Mouse (Mus musculus) 416B (cell line): ENCODE data around the gene Hspa1l.
"Not testable (repeated sequence)": the region's sequence is repeated elsewhere in the genome, so short reads cannot be mapped to it uniquely, and the experiment has no call there.

ENCODE experiments used
- DNase-seq: peaks from one replicate; pipeline ENCODE4 v3.0.0; 2011; ENCODE audit warnings: low read depth

Gene Hspa1l

DNA sequence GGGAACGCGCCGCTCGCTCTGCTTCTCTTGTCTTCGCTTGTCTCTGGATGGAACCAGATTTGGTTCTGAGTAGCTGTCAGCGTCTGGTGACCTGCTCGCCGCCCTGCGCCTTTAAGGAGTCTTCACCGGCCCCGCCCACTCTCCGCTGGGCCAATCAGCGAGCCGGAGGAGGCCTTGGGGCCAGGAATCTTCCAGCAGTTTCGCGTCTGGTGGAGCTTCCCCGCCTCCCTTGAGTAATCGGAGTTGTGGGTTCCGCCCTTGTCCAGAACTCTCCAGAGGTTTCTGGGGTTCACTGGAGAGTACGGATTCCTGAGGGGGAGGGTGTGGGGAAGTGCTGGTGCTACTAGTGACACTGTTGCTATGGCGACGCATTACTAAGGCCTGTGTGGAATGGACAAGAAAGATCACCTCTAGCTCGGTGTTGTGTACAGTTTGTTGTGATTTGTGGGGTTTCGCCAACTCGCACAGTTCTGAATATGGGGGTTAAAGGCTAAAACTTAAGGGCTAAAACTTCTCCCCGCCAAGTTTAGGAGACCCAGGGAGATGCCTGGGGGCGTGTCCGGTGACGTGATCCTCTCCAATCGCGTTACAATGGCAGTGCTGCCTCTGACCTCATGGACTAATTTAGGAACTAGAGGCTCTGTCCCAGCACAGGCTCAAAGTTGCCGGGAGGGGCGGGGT is at the start of gene Hspa1l, which contains the start of gene Hspa1a:
TSS of gene Hspa1l (plus strand) at position 635 of the 681 bp plus-strand sequence.
TSS of gene Hspa1a (minus strand) at position 88 of the 681 bp plus-strand sequence.
- DNase-seq = not testable (repeated sequence)

DNA sequence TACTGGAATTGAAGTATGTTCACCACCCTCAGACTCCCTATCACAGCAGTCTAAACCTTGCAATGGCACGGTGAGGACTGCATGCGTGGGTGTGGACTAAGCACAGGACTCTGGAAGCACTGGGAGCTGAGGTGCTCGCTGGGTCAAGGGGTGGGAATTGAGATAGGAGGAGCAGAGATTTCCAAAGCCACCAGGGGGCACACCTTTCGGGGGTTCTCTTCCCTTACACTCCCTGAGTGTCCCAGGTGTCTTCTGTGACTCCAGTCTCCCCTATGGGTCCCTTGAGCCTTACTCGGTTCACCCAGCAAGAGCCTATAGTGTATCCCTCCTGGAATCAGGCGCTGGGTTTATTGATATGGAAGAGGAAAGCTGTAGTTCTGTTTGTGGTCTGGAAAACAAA is 49.6 kb upstream of the Hspa1l start:
- DNase-seq = peak; percentile 26

DNA sequence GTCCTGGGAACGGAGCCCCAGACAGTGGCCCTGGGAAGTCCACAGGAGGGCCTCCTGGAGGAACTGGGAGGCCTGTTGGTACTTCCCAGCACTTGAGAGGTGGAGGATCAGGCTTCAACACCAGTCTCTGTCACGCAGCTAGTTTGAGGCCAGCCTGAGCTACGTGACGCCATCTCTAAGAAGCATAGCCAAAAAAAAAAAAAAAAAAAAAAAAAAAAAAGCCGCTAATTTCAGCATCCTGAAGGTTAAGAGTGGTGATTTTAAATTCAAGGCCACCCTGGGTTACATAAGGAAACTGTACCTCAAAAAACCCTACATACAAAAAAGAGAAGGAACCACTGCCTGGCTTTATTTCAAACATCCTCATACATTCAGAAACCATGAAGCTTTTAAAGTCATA is 48.2 kb upstream of the Hspa1l start:
- DNase-seq = peak; percentile 64

DNA sequence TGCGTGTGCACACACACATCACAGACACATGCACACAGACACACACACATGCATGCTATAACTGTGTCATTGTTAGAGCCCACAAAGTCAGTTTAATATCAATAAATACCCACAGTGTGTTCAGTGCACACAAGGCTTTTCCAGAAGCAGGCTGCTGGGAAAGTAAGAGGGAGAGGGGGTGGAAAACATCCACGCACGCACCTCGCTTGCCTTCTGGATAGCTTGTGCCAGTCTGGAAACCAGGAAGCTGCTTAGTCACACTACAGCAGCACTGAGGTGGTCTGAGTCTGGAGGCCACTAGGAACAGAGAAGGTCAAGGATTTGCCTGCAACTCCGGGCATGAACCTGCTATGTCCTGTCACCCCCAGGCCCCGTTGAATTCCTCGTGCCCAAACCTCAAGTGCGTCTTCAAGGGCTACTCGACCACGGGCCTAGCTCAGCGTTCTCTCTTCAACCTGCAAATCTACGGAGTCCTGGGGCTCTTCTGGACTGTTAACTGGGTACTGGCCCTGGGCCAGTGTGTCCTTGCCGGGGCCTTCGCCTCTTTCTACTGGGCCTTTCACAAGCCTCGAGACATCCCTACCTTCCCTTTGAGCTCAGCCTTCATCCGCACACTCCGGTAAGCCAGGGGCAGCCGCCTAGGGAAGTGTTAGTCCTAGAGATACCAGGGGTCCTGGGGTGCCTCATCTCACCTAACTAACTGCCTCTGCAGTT is 45.0 kb upstream of the Hspa1l start:
- DNase-seq = no peak

DNA sequence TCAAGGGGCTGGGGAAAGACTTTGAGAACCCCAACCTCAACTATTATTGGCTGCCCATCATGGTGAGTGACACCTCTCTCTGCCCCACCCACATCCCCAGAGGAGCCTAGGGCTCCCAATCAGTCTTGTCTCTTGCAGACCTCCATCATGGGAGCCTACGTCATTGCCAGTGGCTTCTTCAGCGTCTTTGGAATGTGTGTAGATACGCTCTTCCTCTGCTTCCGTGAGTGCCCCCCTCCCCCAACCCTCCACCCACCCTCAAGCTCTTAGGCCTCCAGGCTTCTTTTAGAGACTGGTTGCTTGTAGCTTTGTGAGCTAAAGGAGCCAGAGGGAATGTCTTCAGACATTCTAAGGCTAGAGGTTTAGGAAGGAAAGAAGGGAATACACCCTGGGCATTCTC is 43.7 kb upstream of the Hspa1l start:
- no peak for DNase-seq

DNA sequence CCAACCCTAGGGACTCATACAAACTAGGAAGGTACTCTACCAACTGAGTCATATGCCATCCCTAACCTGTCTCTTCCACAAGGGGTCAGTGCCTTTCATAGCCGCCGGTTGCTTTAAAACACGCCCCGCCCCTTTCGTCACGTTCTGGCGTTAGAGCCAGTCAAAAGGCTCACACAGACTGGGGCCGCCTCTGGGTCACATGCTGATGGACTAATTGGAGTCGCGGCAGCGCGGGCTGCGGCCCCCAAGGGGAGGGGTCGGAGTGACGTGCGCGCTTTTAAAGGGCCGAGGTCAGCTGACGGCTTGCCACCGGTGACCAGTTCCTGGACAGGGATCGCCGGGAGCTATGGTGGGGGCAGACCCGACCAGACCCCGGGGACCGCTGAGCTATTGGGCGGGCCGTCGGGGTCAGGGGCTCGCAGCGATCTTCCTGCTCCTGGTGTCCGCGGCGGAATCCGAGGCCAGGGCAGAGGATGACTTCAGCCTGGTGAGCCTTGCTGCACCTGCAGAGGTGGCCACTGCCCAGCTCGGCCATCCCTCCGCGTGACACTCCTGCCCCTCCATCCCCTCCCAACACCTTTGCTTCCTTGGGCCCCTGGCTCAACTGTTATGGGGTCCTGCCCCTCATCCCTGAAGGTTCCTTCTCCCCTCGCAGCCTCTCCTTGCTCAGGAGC is 41.3 kb upstream of the Hspa1l start, which contains the start of gene Neu1:
TSS of gene Neu1 (plus strand) at position 193 of the 674 bp plus-strand sequence.
- DNase-seq = peak; percentile 99

DNA sequence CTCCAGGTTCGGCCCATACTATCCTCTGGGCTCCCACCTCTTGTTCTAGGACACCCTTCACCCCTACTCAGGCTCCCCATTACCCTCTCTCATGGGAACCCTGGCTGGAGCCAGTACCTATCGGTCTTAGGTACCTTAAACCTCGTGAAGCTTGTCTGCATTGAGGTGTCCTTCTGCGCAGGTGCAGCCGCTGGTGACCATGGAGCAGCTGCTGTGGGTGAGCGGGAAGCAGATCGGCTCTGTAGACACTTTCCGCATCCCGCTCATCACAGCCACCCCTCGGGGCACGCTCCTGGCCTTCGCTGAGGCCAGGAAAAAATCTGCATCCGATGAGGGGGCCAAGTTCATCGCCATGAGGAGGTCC is 40.8 kb upstream of the Hspa1l start:
- no peak for DNase-seq

DNA sequence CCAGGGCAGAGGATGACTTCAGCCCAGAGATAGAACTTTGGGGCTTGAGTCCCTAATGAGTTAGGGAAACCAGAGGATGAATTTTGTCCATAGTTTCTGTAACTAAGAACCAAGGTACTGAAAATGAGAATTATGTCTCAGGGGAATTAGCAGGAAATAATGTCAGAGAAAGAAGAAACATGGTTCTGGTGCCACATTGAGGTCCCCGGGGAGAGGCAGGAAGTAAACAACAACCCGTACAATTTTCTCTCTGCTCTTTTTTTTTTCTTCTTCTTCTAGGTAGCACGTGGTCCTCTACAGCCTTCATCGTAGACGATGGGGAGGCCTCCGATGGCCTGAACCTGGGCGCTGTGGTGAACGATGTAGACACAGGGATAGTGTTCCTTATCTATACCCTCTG is 40.2 kb upstream of the Hspa1l start:
- DNase-seq = no peak

DNA sequence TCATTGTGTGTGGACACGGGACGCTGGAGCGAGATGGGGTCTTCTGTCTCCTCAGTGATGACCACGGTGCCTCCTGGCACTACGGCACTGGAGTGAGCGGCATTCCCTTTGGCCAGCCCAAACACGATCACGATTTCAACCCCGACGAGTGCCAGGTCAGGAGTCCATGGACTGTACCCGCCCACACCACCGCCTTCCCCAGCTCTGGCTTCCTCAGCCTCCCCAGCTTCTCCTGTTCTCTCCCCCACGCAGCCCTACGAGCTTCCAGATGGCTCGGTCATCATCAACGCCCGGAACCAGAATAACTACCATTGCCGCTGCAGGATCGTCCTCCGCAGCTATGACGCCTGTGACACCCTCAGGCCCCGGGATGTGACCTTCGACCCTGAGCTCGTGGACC is 38.5 kb upstream of the Hspa1l start:
- no peak for DNase-seq

DNA sequence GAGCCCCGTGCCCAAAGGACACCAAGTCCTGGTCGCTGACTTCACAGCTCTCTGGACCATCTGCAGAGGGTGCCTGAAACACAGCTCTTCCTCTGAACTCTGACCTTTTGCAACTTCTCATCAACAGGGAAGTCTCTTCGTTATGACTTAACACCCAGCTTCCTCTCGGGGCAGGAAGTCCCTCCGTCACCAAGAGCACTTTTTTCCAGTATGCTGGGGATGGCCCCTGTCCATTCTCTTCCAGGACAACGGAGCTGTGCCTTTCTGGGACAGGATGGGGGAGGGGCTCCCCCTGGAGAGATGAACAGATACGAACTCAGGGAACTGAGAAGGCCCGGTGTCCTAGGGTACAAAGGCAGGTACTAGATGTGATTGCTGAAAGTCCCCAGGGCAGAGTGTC is 37.7 kb upstream of the Hspa1l start:
- DNase-seq = peak; percentile 47

DNA sequence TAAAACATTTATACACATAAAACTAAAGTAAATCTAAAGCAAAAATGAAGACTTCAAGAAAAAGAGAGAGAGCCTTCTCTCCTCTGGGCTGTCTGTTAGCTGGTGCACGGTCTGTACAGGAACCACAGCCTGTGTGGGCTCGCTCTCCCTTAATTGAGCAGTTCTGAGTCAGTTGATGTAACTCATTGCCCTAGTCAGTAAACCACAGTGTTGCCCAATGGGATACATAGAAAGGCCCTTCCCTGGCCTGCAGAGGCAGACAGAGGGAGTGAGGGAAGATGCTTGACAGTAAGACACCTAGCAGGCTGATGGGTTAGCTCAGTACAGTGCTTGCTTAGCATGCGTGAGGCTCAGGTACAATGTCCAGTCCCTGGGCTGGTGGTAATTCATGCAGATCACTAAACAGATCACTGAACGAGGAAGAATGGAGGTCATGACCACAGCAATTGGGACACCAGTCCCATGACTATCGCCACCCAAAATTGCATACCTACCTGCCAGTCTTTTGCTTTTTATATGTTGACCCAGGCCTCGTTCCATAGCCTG is 34.5 kb upstream of the Hspa1l start:
- DNase-seq = peak; percentile 78

DNA sequence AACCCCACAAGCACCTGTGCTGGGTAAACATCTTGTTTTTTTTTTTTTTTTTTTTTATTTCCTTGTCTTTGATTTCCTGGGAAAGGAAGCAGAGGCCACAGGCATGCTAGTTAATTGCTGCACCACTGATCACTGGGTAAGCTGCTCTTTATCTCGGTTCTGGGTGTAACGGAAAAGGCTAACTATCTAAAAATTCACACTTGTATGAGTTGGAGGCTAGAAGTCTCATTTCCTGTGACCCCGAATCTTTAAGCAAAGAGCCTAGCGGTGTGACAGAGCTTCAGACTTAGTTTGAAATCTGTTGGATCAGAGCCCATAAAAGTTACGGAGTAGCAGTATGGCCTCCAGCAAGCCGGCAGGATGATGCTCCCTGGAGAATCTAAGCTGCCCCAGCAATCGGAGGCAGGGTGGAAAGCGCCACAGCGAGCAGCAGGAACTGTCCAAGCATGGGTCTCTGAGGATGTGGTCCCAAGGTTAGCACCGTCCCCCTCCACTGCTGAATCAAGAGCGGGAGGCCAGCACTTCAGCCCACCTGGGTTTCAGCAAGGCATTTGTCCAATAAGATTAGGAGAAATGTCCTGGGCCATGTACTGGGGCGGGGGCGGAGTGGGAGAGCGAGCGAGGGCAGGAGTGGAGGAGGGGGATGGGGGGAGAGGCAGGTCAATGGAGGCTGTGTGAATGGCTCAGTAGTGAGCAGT is 31.0 kb upstream of the Hspa1l start:
- DNase-seq = peak; percentile 20

DNA sequence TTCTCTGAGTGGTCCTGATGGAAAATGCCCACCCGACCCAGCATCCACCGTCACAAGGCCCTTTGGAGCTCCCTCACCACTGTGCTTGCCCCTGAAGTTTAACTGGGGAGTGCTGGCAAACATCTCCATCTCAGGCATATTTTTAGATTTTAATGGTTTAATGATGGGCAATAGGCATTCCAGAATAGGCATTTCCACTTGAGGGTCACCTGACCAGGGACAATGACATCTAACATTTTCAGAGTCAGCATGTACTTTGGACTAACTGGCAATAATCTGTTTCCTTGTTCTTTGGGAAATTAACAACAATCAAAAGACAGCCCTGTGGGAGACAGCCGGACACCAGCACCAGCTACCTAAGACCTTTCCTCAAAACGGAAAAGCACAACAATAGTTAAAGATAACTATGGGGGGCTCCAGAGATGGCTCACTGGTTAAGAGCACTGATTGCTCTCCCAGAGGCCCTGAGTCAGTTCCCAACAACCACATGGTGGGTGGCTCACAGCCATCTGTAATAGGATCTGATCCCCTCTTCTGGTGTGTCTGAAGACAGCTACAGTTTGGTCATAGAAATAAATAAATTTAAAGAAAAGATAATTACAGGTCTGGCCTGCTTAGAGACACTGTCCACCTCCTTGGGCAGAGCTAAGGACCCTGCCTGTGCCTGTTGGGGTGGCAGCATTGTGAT is 29.2 kb upstream of the Hspa1l start:
- no peak for DNase-seq

DNA sequence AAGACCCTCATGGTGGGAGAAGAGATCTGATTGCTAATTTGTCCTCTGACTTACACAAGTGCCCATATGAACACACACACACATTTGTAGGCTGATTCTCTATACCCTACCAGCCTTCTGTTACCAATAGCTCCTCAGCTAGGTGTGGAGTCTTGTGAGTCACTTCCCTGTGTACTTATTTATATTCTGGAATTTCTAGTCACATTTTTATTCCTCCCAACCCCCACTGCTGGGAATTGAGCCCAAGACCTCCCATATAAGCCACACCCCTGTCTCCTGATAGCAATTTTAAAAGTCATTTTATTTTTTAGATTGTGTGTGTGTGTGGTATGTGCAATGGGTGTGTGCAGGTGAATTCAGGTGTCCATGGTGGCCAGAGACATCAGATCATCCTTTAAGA is 28.1 kb upstream of the Hspa1l start:
- DNase-seq = no peak

DNA sequence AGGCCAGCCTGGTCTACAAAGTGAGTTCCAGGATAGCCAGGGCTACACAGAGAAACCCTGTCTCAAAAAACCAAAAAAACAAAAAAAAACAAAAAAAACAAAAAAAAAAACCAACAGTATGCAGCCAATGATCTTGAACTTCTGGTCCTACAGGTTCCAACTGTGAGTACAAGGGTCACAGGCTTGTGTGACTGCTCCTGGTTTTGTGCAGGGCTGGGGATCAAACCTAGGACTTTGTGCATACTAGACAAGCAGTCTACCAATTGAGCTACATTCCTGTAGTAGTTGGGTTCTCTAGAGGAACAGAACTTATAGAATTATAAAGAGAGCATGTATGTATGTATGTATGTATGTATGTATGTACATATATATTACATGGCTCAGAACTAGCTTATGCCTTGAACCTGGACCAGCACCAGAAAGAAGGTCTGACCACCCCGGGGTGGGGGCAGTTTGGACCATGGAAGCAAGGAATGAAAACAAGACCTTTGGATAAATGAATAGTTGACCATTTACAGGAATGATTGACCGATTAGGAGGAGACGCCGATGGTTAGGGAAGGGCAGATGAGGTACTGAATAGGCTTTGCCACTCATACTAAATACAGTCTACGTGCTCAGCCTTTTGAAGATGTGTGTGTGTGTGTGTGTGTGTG is 25.9 kb upstream of the Hspa1l start:
- no peak for DNase-seq

DNA sequence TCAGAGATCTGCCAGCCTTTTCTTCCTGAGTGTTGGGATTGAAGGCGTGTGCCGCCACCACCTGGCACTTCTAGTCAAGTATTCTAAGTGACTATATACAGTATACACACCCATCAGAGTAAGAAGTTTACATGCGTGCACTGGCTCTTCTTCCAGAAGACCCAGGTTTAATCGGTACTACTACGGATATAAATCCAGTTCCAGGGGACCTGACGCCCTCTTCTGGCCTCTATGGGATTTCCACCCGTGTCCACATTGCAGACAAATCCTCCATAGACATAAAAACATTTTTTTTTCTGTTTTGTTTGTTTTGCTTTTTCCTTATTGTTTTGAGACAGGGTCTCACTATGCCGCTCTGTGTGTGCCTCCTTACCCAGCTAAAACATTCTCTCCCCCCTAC is 24.9 kb upstream of the Hspa1l start:
- peak; percentile 73 for DNase-seq

DNA sequence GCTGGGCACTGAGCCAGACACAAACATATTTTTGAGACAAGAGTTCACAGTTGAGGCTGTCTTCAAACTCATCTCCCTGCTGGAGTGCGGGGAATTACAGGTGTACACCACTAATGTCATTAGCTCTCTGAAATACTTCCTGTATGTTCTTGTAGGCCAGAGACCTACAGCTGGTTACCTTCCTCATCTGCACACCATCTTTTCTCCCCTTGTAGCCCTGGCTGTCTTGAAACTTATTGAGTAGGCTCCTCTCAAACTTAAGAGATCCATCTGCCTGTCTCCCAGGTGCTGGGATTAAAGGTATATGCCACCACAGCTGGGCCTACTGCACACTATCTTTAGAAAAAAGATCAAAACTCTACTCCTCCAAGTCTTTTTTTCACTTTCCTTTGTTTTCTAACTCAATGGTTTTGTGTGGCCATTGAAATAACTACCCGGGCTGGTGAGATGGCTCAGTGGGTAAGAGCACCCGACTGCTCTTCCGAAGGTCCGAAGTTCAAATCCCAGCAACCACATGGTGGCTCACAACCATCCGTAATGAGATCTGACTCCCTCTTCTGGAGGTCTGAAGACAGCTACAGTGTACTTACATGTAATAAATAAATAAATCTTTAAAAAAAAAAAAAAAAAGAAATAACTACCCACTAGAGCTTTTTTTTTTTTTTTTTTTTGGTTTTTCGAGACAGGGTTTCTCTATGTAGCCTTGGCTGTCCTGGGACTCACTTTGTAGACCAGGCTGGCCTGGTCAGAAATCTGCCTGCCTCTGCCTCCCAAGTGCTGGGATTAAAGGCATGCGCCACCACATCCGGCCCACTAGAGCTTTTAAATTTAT is 23.6 kb upstream of the Hspa1l start:
- peak; percentile 60 for DNase-seq

DNA sequence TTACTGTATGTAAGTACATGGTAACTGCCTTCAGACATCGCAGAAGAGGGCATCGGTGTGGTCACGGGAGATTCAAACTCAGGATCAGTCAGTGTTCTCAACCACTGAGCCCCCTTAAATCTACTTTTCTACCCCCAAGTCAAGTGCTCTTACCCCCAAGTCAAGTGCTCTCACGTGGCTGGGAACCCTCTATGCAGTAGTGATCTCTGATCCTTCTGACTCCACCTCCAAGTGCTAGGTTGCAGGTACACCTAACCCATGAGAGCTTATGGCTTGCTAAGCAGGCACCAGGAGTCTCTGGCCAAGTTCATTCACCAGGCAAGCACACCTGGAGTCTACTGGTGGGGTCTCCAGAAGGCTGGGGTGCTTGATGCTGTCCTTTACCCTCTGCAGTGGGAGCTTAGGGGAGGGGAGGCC is 22.9 kb upstream of the Hspa1l start:
- peak; percentile 75 for DNase-seq

DNA sequence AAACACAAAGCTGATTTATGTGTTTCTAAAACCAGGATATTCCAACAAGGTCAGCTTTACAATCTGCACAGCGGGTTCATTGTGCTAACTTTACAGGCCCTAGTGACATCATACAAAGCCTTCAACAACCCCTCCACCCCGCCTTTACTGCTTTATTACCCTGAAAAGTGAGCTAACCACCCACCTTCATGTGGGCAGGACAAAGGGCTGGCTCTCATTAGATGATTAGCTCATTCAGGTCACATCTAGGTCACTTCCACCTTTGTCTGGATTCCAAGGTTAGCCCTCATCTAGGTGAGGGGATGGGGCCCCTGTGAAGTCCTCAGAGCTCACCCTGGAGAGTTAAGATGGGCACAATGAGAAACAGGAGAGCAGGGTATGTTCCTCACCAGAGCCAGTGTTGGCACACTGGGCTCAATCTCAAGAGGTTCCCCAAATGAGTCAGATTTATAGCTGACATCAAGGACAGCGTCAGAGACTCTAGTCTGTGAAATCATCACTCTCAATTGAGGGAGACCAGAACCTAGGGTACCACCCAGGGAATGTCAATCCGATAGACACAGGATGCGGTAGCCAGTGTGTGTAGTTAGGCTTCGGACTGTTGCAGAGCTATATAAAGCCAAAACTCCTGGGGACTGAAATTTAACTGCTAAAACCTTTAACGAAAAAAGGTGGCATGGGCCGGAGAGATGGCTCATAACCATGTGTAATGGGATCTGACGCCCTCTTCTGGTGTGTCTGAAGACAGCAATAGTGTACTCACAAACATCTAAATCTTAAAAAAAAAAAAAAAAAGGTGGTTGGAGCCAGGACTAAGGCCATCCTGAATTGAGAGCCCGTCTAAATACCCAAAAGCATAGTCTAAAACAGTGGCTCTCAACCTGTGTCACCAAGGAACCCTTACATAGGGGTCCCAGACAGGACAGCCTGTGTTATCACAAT is 21.7 kb upstream of the Hspa1l start:
- peak; percentile 52 for DNase-seq
